Mouse (Mus musculus): ENCODE results near the gene Pla2g6. TPM values are rescaled to one million over a fixed set of nuclear protein-coding genes. Genes with fewer than 3 reads are reported as not detected.

The Pla2g6 gene
- polyA plus RNA-seq, 1 experiment, result 13.0 TPM

GRCm38 (mm10) chr15:79347165-79347844, 19.1 kb upstream of the Pla2g6 start:
- Histone ChIP-seq H3K4me1 (ENCODE audit: control insufficient read depth, insufficient read depth, low read length) (peaks cover 6% of the 10 kb centered on the region), H3K27ac (ENCODE audit: control insufficient read depth, insufficient read depth, low read depth, low read length, poor library complexity) (peak overlapping the region; percentile 46; the same call in 1 of the 2 replicates), H3K4me3 (replicated peaks; ENCODE audit: control insufficient read depth, low read depth, low read length) (peak overlapping the region; percentile 65)
- under 1% methylated on average over 61 of the region's 61 CpGs for WGBS
- TF ChIP-seq CTCF (IDR thresholded peaks at IDR 0.05; ENCODE audit: control insufficient read depth, insufficient read depth, low read length) (no peak), POLR2A (IDR thresholded peaks at IDR 0.05; ENCODE audit: borderline replicate concordance, control insufficient read depth, low read depth, low read length) (no peak)

GRCm38 (mm10) chr15:79346051-79346793, 18.0 kb upstream of the Pla2g6 start, which contains the start of gene Maff:
Gene Maff, plus strand, starts transcription at chr15:79346621.
- TF ChIP-seq CTCF (IDR thresholded peaks at IDR 0.05; ENCODE audit: control insufficient read depth, insufficient read depth, low read length) (no peak), POLR2A (IDR thresholded peaks at IDR 0.05; ENCODE audit: borderline replicate concordance, control insufficient read depth, low read depth, low read length) (no peak)
- Histone ChIP-seq H3K4me1 (ENCODE audit: control insufficient read depth, insufficient read depth, low read length) (peaks cover 6% of the 10 kb centered on the region), H3K27ac (ENCODE audit: control insufficient read depth, insufficient read depth, low read depth, low read length, poor library complexity) (no peak within 1 kb of the TSS; the same call in 1 of the 2 replicates), H3K4me3 (replicated peaks; ENCODE audit: control insufficient read depth, low read depth, low read length) (peak within 1 kb of the TSS; percentile 65)
- 47% methylated on average over 8 of the region's 8 CpGs for WGBS

- WGBS, result 72% methylated on average over 4 of the region's 4 CpGs
- Histone ChIP-seq H3K4me3 (replicated peaks; ENCODE audit: control insufficient read depth, low read depth, low read length) (no peak overlapping the region), H3K27ac (ENCODE audit: control insufficient read depth, insufficient read depth, low read depth, low read length, poor library complexity) (no peak overlapping the region), H3K4me1 (ENCODE audit: control insufficient read depth, insufficient read depth, low read length) (peaks cover 3% of the 10 kb centered on the region; the same call in 1 of the 2 replicates)
- no peak for TF ChIP-seq POLR2A (IDR thresholded peaks at IDR 0.05; ENCODE audit: borderline replicate concordance, control insufficient read depth, low read depth, low read length)
- TF ChIP-seq CTCF (IDR thresholded peaks at IDR 0.05; ENCODE audit: control insufficient read depth, insufficient read depth, low read length), result no peak
These were observed 16.4 kb upstream of the Pla2g6 start for GRCm38 (mm10) chr15:79344627-79345026.

- Histone ChIP-seq H3K4me3 (replicated peaks; ENCODE audit: control insufficient read depth, low read depth, low read length) (no peak overlapping the region), H3K4me1 (ENCODE audit: control insufficient read depth, insufficient read depth, low read length) (peaks cover 3% of the 10 kb centered on the region; the same call in 1 of the 2 replicates)
- 57% methylated on average over 6 of the region's 6 CpGs for WGBS
These were observed 14.6 kb upstream of the Pla2g6 start for GRCm38 (mm10) chr15:79342641-79343337.

GRCm38 (mm10) chr15:79338978-79339377, 10.8 kb upstream of the Pla2g6 start:
- no peak overlapping the region for H3K27ac ChIP-seq (ENCODE audit: control insufficient read depth, insufficient read depth, low read depth, low read length, poor library complexity)
- WGBS, result 45% methylated on average over 5 of the region's 5 CpGs
- TF ChIP-seq CTCF (IDR thresholded peaks at IDR 0.05; ENCODE audit: control insufficient read depth, insufficient read depth, low read length), result no peak
- TF ChIP-seq POLR2A (IDR thresholded peaks at IDR 0.05; ENCODE audit: borderline replicate concordance, control insufficient read depth, low read depth, low read length), result no peak

More at GRCm38 (mm10) chr15:79342641-79343337, 14.6 kb upstream of the Pla2g6 start:
- H3K27ac ChIP-seq (ENCODE audit: control insufficient read depth, insufficient read depth, low read depth, low read length, poor library complexity), result no peak overlapping the region
- TF ChIP-seq POLR2A (IDR thresholded peaks at IDR 0.05; ENCODE audit: borderline replicate concordance, control insufficient read depth, low read depth, low read length) (no peak), CTCF (IDR thresholded peaks at IDR 0.05; ENCODE audit: control insufficient read depth, insufficient read depth, low read length) (no peak)

GRCm38 (mm10) chr15:79335061-79335655, 7.0 kb upstream of the Pla2g6 start:
- WGBS, result 45% methylated on average over 7 of the region's 7 CpGs

More at GRCm38 (mm10) chr15:79338978-79339377, 10.8 kb upstream of the Pla2g6 start:
- Histone ChIP-seq H3K4me1 (ENCODE audit: control insufficient read depth, insufficient read depth, low read length) (peaks cover 3% of the 10 kb centered on the region), H3K4me3 (replicated peaks; ENCODE audit: control insufficient read depth, low read depth, low read length) (no peak overlapping the region)

GRCm38 (mm10) chr15:79333409-79333808, 5.2 kb upstream of the Pla2g6 start:
- Histone ChIP-seq H3K4me3 (replicated peaks; ENCODE audit: control insufficient read depth, low read depth, low read length) (no peak overlapping the region), H3K4me1 (ENCODE audit: control insufficient read depth, insufficient read depth, low read length) (no peaks in the 10 kb centered on the region; the same call in 1 of the 2 replicates), H3K27ac (ENCODE audit: control insufficient read depth, insufficient read depth, low read depth, low read length, poor library complexity) (no peak overlapping the region)
- no peak for TF ChIP-seq CTCF (IDR thresholded peaks at IDR 0.05; ENCODE audit: control insufficient read depth, insufficient read depth, low read length)
- WGBS, result 64% methylated on average over 4 of the region's 4 CpGs

More at GRCm38 (mm10) chr15:79335061-79335655, 7.0 kb upstream of the Pla2g6 start:
- H3K4me1 ChIP-seq (ENCODE audit: control insufficient read depth, insufficient read depth, low read length), result no peaks in the 10 kb centered on the region; the same call in 1 of the 2 replicates
- no peak overlapping the region for H3K27ac ChIP-seq (ENCODE audit: control insufficient read depth, insufficient read depth, low read depth, low read length, poor library complexity)
- TF ChIP-seq CTCF (IDR thresholded peaks at IDR 0.05; ENCODE audit: control insufficient read depth, insufficient read depth, low read length) (no peak), POLR2A (IDR thresholded peaks at IDR 0.05; ENCODE audit: borderline replicate concordance, control insufficient read depth, low read depth, low read length) (no peak)
- H3K4me3 ChIP-seq (replicated peaks; ENCODE audit: control insufficient read depth, low read depth, low read length), result no peak overlapping the region
